Mouse (Mus musculus) left cerebral cortex, adult 9 months (tissue): ENCODE data around the gene Drosha.
A peak's percentile ranks its signal among the peaks of the same experiment; 100 is the strongest.
"Not testable (repeated sequence)": the region's sequence is repeated elsewhere in the genome, so short reads cannot be mapped to it uniquely, and the experiment has no call there.

Experiments used
- DNase-seq, 2 experiments: peaks; one replicate each; pipeline ENCODE4 v3.0.0; 2022; ENCODE audit warnings: low spot score in 2 of 2

The Drosha gene

GRCm38 (mm10) chr15:12885361-12885760 is 60.7 kb downstream of the Drosha start:
- DNase-seq, result no peak

GRCm38 (mm10) chr15:12887206-12887605 is 62.6 kb downstream of the Drosha start:
- DNase-seq, result no peak

DNA sequence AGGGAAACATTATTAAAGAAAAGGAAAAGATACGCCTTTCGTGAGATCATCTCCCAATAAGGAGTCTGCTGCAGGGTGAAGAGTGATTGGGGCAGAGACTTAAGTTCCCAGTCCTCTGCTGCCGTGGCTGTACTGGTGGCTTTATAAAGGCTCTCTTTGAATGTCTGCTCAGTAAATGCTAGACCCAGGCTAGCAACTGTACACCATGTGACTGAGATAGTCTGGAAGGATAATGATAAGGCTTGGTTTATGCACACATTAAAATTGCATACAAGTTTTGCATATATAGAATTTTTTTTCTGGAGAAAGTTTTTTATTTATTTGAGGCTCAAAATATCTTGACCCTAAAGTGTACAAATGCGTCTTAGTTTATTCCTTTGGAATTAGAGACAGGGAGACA is 63.7 kb downstream of the Drosha start:
- no peak for DNase-seq

GRCm38 (mm10) chr15:12889909-12890308 is 65.3 kb downstream of the Drosha start:
- no peak for DNase-seq

GRCm38 (mm10) chr15:12895426-12895825 is 70.8 kb downstream of the Drosha start:
- peak in 1 of 2 experiments; percentile 38 for DNase-seq

DNA sequence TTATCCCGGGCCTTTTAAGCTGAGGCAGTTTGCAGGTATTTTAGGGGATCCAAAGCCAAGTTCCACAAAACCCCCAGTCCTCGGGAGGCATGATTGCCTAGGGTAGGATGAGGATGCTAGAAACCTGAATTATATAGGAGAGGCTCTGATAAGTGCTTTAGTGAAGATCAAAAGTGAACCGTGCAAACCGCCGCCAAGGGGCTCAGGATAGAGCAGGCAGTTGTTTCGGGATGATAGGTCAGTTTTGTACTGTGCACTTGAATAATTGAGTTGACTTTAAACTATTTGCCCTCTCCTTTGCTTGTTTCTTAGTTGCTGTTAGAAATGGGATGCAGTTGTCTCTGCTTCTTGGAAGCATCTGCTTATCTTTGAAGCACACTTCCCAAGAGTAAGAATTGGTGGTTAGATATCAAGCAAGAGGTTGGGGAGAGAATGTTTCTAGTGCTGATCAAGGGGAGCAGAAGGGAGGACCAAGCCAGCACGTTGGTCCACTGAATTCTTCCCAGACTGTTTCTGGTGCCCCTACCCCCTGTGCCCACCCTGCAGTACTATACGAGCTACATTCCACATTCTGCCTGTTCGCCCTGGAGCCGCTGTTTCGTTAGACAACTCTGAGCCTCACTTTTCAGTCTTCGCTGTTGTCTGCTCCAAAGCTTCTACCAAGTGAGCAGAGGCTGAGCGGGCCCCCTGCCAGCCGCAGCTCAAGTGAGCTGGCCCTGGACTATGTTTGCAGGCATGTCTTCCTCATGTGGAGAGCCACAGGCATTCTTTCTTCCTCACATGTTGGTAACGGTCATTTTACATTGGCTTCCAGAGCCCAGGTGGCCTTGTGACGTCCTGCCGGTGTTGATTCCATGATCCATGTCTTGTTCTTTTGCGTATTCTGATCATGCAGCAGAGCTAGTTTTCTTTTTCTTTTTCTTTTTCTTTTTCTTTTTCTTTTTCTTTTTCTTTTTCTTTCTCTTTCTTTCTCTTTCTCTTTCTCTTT is 71.7 kb downstream of the Drosha start:
- DNase-seq, result no peak

DNA sequence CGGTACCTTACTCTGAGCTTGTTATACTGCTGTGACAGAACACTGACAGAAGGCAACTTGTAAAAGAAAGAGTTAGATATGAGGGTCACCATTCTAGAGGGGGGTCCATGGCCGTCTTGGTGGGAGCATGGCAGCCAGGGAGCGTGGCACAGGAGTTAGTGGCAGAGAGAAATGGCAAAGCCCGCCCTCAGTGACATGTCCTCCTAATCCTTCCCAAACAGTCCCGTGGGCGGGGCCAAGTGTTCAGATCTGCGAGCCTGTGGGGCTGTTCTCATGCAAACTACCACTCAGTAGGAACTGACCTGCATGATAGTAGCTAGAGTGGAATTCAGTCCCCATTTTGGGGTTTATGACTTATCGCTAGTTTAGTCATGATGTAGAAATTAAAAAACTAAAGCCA is 73.2 kb downstream of the Drosha start:
- DNase-seq, result no peak

DNA sequence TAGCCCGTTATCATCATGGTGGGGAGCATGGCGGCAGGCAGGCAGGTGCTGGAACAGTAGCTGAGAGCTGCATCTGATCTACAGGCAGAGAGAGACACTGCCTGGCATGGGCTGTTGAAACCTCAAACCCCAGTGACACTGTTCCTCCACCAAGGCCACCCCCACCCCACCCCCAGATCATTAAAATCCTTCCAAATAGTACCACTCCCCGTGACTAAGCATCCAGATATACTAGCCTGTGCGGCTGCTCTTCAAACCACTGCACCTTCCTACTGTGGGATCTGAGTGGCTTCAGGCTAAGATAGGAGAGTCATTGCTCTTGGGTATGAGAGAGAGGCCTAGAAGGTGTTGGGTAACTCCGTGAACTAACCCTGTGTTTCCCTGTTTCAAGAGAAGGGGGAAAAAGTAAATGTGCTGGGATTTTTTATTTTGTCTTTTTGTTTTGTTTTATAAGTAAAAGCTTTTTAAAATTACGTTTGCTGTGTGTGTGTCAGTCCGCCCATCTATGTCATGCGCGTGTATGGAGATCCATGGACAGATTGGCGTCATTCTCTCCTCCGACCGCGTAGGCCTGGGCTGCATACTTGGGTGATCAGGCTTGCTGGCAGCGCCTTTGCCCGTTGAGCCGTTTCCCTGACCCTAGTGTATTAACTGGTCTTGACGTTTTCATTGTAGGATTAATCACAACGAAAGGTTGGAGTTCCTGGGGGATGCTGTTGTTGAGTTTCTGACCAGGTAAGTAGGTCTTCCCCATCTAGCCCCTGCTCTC is 76.0 kb downstream of the Drosha start:
- DNase-seq, result no peak

DNA sequence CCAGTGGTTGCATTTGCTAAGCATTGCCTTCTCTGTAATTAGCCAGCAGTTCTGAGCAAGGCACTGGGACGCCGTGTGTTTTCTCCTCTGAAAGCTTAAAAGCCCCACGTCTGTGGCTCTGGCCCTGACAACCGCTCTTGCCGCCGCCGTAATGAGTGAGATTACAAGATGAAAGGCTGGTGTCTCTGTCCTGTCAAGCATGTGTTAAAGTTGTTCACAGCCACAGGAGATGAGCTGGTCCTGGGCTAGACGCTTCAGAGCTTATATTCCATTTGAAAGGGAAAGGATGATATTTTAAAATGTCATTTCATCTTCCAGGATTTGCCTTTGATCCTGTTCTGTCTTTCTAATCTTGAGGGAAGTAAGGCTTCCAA is 76.6 kb downstream of the Drosha start:
- no peak for DNase-seq

GRCm38 (mm10) chr15:12904442-12904841 is 79.8 kb downstream of the Drosha start:
- DNase-seq, result peak in 1 of 2 experiments; percentile 32

- DNase-seq, result peak in 1 of 2 experiments; percentile 24
Observed at GRCm38 (mm10) chr15:12907962-12908719, 83.5 kb downstream of the Drosha start.

DNA sequence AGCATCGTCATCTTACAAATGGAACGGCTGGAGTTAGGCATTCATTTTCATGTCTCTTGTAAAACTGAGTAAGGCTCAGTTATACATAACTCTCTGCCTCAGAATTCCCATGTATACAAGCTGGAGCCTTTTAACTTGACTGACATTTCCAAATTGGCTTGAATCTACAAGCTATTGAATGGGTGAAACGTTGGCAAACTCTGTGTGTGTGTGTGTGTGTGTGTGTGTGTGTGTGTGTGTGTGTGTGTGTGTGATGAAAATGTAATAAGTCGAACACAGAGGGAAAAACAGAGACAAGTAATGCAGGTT is 84.1 kb downstream of the Drosha start:
- DNase-seq, result no peak

DNA sequence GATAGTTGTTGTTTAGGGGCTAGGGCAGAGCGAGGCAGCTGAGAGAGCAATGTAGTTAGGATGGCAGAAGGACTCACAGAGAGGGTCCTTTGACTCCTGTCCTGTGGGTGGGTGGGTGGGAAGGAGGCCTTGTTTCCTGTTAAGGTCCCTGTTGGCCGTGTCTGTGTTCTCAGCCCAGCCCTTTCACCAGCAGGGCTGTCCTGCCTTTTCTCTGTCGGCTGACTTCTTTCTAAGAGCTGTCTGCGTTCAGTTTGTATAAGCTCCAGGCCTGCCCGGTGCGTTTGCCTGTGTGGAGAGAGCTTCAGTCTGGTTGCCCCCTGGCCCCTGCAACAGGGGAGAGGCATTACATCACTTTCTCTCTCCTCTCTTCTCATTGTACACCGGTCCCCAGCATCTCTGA is 84.6 kb downstream of the Drosha start:
- DNase-seq, result no peak

GRCm38 (mm10) chr15:12911082-12911481 is 86.5 kb downstream of the Drosha start:
- no peak for DNase-seq

- DNase-seq, result no peak
Observed at GRCm38 (mm10) chr15:12916314-12916815, 91.8 kb downstream of the Drosha start.

GRCm38 (mm10) chr15:12919326-12919966 is 94.8 kb downstream of the Drosha start:
- not testable (repeated sequence) for DNase-seq

DNA sequence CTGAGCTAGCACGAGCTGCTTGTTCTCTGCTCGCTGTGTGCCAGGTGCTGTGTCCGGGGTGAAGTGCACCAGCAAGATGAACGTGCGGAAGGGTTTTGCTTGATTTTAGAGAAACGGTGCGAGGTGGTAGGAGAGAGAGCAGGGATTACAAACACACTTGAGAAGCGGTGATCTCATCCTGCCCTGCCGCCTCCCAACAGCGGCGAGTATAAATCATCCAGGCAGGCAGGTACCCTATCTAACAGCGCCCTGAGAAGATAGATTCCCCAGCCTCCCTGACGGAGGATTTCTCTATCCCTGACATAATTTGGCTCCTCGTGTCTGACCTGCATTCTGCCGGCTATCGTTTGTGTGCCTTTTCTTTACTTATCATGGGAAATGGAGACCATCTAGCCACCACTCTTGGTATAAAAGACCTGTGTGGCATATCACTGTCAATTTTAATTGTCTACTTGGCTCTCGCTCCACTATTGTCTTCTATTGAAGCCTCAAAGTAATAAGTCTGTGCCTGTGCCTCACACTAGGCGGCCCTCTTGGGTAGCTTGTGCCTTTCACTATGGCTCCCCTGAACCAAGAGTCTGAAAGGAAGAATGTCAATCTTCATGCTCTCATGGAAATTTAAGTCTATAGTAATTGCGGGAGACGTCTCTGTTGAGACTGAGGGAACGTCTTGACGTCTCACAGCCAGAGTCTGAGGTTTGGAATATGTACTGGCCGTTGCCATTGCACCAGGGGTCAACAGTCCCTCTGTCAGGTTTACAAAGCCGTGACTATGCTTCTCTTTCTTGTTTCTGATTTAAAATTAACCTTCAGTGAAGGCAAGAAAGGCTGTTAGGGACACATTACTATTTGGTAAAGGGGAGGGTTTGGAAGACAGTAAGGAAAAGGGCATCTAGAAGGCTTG is 95.6 kb downstream of the Drosha start:
- no peak for DNase-seq

DNA sequence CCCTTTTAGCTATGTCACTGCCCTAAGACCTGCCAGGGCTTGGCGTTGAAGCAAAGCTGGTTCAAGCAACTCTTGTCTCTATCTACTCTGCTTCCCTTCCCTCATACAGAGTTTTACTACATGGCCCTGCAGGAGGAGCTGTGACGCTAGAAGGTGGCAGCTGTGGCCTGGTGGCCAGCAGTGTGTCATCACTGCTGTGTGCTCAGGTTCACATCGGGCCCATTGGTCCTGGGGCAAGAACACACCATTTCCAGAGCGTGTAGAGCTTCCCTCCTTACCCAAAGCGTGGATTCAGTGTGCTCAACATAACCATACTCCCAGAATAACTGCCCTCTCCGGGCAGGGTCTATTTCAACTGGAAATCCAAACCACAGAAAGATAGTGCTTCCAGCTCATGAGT is 97.3 kb downstream of the Drosha start:
- DNase-seq, result no peak

GRCm38 (mm10) chr15:12923826-12924225 is 99.2 kb downstream of the Drosha start:
- DNase-seq, result no peak

DNA sequence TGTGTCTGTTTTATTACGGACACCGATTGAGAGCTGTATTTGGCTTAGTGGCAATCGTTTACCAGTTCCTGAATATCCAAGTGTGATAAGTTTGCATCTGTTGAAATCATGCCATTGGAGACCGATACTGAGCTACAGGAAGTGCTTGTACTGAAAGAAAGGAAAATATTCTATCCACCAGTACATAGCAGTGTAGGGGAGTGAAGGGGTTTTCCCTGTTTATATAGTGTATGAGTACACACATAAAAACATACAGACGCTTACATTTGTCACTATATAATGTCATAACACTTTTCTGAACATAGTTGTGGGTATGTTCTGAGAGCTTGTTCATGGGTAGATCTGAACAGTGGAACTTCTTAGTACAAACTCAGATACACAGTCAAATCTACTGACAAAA is 106.9 kb downstream of the Drosha start:
- no peak for DNase-seq
